Mouse (Mus musculus): ENCODE measurements at regions not wholly inside any gene's neighbourhood (a gene's known extent, or its start where the extent isn't known, plus 50 kb on each side); places are given as distances from the start of the nearest gene placed in this dataset.

DNA sequence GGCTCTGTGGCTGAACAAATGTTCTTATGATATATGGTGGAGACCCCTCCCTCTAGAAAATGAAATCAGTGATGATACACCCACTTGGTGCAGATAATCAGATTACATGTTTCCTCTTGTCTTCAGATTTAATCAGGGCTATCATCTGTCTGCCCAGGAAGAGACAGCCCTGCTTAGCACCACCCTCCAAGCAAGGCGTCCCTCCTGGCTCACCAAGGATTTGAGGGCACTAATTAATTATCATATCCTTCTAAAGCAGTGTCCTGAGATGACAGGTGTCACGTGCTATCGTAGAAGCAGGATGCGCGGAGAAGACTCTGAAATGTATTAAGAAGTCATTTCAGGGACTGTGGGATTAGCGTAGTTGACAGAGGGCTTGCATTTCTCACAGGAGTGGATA lies 466.2 kb upstream of the Cdh4 start:
- no peak for DNase-seq
- intact Hi-C loops (cut with DNase I; ENCODE audit: low total_unique reads), result no loop called here

DNA sequence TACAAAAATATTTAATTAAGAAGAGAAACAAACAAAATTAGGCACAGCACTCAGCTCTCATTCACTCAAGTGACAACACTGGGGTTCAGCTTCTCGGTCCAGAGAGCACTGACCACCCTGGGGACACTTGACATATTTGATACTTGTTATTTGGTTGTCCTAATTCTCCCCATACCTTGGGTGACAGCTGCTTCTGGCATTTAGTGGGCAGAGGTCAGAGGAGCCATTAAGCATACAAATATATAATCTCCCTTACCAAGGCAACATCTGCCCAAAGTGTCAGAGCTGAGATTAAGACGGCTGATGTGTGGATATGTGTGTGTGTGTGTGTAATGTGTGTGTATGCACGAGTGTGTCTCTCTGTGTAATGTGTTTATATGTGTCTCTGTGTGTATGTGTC lies 465.7 kb upstream of the Cdh4 start:
- intact Hi-C loops (cut with DNase I; ENCODE audit: low total_unique reads), result no loop called here
- no peak for DNase-seq

DNA sequence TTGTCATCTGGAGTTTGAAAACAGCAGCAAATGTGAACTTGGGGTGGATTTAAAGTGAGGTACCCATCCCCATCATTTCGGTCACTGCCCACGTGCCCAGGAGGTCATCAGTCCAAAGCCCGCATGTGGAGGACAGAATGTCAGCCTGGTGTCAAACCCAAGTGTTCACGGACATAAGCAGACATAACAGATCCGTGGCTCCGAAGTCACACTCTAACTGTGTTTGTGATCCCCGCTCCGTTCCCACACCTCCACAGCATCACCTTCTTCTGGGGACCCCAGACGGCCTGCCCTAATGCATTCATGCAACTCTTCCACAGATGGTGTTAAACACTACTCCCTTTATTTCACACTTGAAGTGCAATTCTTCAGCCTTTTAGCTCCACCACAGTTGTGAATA lies 462.8 kb upstream of the Cdh4 start:
- intact Hi-C loops (cut with DNase I; ENCODE audit: low total_unique reads), result no loop called here

DNA sequence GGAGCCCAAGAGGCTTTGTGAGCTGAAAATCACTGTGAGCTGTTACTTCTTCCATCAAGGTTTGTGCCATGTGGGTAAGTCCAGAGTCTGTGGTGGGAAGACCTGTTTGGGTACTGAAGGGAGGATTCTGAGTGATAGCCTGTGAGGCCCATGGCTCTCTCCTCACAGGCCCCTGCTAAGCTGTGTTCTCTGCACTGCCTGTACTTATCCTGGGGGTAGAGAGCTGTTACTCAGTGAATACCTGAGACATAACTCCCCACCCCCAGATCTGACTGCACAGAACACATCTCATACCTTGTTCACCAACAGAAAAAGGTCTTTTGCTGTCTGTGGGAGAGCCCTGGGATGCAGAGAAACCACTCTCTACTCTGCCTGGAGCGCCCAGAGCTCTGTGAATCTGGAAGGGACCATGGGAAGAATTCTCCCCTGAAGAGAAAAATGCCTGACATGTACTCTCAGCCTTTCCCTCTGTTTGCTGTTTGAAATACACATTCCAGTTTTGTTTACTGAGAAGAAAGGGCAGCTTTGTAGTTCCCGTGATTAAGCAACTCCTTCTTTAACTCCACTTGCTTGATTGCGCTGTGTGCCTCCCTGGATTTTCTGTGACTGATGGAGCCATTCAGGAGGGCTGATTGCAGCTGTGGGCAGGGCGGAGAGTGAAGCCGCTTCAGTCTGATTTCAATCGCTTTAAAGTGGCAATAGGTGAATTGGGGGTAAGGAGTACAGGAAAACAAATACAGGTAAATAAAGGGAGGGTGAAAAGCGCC lies 460.3 kb upstream of the Cdh4 start:
- DNase-seq, result no peak
- intact Hi-C loops (cut with DNase I; ENCODE audit: low total_unique reads), result no loop called here

More for the DNA sequence above, 462.8 kb upstream of the Cdh4 start:
- no peak for DNase-seq

DNA sequence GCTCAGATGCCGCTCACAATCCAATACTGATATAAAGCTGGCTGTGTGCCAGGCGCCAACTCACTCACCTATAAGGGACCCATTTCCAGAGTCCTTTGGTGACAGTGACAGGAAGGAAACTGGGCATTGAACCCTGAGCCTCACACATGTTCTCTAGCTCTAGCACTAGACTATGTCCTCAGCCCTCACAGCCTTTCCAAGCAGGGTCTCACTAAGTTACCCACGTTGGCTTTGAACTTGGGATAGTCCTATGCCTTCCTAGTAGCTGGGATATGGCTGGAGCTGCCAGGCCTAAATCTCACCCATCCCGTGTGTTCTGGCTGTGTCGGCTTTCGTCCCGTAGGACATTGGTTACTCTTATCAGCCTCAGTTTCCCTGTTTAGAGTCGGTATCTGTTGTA lies 458.4 kb upstream of the Cdh4 start:
- intact Hi-C loops (cut with DNase I; ENCODE audit: low total_unique reads), result no loop called here
- DNase-seq, result no peak

DNA sequence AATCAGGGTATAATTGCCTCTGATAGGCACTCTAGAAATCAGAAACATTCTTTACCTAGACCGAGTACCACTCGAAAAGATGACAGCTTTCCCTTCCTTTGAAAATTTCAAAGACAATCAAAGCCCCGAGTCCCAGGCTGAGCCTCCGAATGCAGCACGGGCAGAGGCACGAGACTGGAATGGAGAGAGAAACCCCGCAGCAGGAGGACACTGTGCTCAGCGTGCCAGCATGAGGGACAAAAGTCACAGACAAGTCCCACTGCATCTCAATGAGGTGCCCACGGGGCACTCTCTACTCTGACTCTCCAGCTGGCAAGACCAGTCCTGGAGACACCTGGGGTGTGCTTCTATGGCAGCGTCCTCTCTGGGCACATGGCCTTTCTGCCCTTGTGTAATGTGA lies 454.3 kb upstream of the Cdh4 start:
- no peak for DNase-seq
- intact Hi-C loops (cut with DNase I; ENCODE audit: low total_unique reads), result no loop called here

DNA sequence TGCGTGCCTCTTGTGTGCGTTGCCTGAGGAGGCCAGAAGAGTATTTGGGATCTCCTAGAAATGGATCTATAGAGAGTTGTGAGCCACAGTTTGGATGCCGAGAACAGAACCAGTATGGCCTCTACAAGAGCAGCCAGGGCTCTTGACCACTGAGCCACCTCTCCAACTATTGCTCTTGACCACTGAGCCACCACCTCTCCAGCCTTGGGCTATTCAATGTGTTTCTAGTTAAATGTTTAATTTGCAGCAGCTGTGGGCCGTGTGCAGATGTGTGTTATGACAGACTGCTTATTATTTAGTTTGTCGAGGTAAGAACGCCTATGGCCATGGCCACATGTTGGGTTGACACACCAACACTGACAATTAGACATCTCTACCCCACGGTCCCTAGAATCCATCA lies 452.9 kb upstream of the Cdh4 start:
- no peak for DNase-seq
- intact Hi-C loops (cut with DNase I; ENCODE audit: low total_unique reads), result no loop called here

DNA sequence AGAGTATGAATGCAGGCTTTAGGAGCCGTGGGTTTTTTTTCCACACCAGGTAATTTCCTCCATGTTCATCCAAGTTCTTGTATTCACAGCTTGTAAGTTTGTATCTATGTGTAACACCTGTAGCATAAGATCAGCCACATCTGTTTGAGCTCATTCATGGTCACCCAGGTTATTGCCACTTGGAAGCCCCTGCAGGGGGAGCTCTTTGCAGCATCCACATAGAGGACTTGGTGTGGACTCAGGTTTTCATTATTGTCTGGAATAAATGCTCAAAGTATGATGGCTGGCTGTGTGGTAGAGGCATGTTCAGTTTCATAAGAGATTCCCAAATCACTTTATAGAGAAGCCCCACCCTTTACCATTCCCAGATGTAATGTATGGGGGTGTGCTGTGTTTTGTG lies 452.4 kb upstream of the Cdh4 start:
- no peak for DNase-seq
- intact Hi-C loops (cut with DNase I; ENCODE audit: low total_unique reads), result no loop called here

DNA sequence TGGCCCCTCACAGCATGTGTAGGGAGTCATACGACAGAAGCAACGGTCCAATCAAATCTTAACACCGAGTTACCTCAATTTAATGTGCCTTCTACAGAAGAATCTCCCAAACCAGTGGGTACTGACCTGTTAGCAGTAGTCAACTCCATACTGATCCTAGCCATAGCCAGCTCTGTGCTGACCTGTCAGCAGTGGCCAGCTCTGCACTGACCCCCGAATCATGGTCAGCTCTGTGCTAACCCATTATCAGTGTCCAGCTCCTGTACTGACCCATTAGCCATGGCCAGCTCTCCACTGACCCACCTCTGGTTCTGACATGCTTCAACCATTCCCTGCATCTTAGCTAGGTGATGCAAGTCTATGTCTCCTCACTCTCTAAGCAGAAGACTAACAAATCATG lies 451.3 kb upstream of the Cdh4 start:
- DNase-seq, result no peak
- intact Hi-C loops (cut with DNase I; ENCODE audit: low total_unique reads), result no loop called here

DNA sequence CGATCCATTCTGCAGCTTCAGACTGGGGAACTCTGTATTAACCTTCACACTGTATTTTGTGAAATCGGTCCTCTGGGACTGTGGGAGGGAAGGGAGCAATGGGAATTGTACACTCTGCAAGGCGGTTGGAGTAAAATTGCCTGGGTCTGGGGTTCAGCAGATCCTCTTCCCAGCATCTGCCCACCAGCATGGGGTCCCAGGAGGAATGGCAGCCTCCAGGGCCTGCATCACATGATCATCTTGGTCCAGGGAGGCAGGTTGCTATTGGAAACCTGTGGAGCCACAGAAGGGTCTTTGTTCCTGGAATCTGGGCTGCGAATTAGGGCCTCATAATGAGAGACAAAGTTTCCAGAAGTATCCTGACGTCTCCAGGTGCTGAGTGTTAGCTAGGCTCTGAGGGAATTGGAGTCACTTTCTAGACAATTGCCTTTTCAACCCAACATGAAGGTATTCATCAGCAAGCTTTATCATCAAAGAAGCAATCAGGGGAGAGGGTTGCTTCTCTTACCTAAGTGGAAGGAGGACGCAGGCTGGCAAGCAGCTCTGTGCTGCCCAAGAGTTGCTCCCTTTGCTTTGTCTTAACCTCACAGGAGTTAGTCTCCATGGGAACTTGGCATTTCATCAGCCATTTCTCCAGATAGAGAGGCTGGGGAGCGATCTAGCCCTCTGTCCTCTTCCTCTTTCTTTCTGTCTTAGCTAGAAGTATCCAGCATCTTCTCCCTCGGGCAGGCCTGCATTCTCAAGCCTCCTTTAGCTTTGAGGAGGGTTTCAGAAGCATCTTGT lies 449.7 kb upstream of the Cdh4 start:
- DNase-seq, result no peak
- intact Hi-C loops (cut with DNase I; ENCODE audit: low total_unique reads), result no loop called here

DNA sequence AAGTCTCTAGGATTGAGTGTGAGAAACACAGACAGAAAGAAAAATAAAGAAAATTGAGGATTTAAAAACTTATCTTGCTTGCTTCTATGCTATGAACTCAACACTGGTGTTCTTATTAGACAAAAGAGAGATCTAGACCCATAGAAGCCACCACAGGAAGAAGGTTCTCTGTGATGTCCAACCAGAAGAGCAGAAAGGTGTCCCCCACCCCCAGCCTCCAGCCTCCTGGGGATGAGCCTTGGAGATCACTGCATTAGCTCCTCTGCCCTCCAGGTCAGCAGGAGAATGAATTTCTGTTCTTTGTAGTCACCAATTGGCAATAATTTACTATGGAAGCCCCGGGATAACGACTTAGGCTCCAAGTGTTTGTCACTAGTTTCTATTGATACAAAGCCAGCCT lies 444.3 kb upstream of the Cdh4 start:
- intact Hi-C loops (cut with DNase I; ENCODE audit: low total_unique reads), result no loop called here
- DNase-seq, result no peak

DNA sequence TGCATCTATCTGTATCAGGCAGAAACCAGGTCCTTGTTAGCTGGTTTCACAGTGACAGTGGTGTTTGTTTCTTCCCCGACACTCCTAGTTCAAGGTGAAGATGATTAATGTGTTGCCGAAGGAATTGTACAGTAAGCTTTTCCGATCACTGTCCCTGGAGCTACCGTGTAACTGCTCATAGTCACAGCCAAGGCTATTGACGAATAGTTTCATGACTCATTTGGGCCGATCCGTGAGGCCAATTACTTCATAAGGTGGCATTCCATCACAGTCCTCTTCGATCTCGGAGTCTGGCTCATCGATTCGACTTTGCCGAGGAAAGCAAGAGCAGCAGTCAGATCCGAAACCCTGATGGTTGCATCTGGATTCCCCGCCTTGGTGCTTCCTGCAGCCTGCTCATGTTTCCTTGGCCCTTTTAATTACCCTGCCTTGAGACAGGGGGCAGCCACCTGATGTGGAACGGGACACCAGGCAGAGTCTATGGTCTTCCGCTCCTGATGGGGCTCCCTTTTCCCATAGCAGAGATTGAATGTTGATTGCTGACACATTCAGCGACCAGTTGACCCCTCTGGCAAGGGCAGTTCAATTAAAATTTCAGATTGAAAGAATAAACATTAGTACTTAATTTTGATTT lies 441.7 kb upstream of the Cdh4 start:
- no peak for DNase-seq
- intact Hi-C loops (cut with DNase I; ENCODE audit: low total_unique reads), result no loop called here

DNA sequence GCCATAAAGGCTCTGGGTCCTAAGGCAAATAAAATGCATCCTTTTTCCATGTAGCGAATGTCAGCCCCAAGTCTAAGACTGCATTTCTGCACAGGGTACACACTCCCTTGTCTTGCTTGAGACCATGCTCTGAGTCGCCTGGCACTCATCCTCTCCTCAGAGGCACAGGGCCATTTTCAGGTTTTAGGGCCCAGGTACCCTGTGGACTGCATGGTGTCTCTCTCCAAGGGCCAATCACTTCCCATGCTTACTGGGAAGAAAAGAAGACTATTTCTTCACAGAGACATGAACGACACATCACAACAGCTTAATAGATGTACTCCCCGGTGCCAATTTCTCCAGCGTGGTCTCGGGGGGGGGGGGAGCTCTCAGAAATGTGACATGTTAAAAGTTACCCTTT lies 434.5 kb upstream of the Cdh4 start:
- no peak for DNase-seq
- intact Hi-C loops (cut with DNase I; ENCODE audit: low total_unique reads), result no loop called here

DNA sequence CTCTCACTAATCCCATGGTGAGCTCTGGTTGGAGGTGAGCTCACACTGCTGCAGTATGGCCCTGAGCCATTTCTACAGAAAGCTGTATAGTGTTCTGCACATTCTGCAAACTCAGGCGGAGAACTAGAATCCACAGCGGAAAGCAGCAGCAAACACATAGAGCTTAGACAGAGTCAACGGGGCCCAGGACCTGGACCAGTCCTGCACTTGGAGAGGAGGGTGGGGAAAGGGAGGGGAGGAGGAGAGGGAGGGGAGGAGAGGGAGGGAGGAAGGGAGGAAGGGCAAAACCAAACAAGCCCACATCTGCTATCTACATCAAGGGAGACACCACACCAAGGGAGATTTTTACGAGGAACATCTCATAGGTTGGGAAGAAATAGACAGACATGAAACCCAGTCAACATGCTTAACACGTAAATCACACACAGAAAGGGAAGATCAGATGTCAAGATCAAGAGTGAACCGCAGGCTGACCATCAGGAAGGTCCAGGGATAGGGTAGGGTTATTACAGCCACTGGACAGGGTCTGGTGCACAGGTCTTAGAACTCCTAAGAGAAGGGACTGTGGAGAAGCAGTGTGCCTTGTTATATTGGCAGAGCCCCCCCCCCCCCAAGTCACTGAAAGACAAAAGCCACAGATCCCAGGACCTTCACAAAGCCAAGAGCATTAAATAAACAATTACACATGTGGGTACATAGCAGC lies 428.2 kb upstream of the Cdh4 start:
- intact Hi-C loops (cut with DNase I; ENCODE audit: low total_unique reads), result no loop called here
- DNase-seq, result no peak

DNA sequence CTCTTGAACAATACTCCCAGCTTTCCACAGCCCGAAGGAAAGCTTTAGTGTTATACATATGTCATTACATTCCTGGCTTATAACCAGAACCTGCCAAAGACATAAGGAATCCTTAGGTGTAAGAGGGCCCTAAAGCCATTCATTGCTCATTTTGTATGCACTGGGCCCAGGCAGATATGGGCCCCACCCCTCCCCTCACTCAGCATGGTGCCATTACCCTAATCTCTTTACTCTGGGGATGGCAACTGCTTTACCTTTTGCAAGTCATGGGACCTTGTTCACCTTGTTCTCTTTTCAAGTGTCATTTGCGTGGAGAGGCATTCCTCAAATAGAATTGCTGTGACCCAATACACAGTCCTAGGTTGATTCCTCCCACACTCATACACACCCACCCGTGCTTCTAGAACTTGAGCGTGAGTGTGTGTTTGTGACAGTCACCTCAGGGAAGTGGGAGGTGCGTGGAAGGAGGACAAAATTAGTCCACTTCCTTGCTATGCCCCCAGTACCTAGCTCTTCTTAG lies 419.5 kb upstream of the Cdh4 start:
- intact Hi-C loops (cut with DNase I; ENCODE audit: low total_unique reads), result no loop called here
- DNase-seq, result no peak

DNA sequence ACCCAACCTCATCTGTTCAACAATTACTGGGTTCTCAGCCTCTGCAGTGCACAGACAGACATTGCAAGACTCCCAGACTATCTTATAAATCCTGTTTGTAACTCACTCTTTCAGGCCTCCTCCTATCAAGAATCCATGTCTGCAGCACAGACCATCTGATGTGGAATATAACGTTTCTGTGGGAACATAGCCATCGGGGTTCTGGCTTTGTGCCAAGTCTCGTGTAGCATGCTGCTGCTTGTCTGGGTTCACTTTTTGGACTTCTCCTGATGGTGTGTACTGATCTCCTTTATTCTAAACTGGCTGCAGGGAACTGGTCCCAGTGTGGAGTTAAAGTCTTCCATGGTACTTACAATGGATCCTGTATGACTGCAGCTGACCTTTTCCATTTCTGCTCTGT lies 418.0 kb upstream of the Cdh4 start:
- intact Hi-C loops (cut with DNase I; ENCODE audit: low total_unique reads), result no loop called here
- DNase-seq, result no peak

DNA sequence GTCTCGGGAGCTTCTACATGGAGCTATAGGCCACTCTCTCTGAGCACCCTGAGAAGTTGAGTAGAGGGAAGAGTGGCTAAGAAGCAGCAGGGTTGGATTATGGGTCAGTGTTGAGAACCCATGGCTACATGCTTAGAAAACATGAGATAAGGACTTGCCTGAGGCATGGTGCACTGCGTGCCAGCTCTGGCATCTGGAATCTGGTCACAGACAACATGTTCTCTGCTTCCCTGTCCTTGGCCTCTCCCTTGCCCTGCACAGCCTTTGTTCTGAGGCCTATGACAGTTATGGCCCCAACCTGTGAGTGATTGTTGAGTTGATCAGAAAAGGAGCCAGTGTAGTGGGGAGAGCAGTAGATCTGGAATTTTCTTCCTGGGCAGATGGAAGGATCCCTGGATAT lies 409.1 kb upstream of the Cdh4 start:
- intact Hi-C loops (cut with DNase I; ENCODE audit: low total_unique reads), result no loop called here
- no peak for DNase-seq

DNA sequence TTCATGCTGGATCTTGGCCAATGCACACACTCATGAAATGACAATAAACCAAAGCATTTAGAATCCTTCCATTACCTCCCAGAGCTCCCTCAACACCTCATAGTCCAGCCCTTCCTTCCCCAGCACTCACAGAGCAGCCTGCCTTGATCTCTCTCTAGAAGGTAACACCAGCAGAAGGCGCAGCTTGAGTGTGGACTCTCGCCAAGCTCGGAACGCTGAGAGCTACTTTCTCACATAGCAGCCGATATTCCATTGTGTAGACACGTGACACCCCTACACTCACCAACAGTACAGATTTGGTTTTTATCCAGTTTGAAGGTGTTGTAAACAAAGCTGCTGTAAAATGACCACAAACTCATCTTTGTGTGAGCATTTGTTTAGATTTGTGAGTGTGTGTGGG lies 406.8 kb upstream of the Cdh4 start:
- DNase-seq, result no peak
- intact Hi-C loops (cut with DNase I; ENCODE audit: low total_unique reads), result no loop called here

DNA sequence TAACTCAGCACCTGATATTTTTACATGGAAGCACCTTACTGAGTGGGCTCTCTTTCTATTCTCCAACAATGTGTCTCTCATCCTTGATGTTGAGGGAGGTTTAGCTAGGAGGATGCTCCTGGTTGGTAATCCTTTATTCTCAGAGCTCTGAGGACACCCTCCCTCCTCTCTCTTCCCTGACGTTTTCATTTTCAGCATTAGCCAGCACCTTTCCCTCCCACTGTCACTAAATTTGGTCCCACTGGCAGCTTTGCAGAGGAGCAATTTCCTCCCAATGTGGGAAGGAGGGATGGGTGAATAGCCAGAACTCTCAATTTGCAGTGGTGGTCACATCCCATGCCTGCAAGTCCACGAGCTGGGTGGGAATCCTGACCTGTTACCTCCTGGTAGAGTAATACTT lies 402.5 kb upstream of the Cdh4 start:
- intact Hi-C loops (cut with DNase I; ENCODE audit: low total_unique reads), result no loop called here

DNA sequence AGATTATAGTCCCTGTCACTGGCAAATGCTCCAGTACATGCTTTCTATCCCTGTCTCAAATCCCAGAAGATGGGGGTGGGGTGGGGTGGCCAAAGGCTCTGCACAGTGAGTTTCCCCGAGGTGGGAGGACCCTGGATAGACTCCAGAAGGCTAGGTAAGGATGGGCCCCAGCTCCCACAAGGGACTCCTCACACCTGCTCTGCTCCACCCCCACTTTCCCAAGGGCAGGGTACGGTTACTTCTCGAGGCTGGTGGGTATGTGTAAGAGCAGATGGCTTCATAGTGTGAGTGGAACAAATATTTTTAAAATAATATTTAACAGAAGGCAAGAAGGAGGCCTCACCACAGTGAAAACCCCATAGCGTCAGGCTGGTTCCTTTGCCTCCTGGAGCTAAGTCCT lies 398.6 kb upstream of the Cdh4 start:
- no peak for DNase-seq
- intact Hi-C loops (cut with DNase I; ENCODE audit: low total_unique reads), result no loop called here

More for the DNA sequence above, 402.5 kb upstream of the Cdh4 start:
- no peak for DNase-seq
